Mouse (Mus musculus) testis, adult 2 months (tissue): ENCODE data around the gene Parp2. TPM values are rescaled to one million over a fixed set of nuclear protein-coding genes. Genes with fewer than 3 reads are reported as not detected.
A peak's percentile ranks its signal among the peaks of the same experiment; 100 is the strongest.

Experiments
- H3K27ac ChIP-seq: fragments of 200-500 bp; 2 replicates; pipeline ENCODE4 v1.5.1; 2012; ENCODE audit warnings: low read depth, low read length; ENCODE audit not compliant: control insufficient read depth, insufficient read depth
- H3K27me3 ChIP-seq: fragments of 200-500 bp; 2 replicates; pipeline ENCODE4 v1.6.1; 2012; ENCODE audit warnings: mild to moderate bottlenecking, low read length, moderate library complexity; ENCODE audit not compliant: control insufficient read depth, insufficient read depth
- H3K36me3 ChIP-seq: fragments of 200-500 bp; 2 replicates; pipeline ENCODE4 v1.6.1; 2012; ENCODE audit warnings: mild to moderate bottlenecking, low read length; ENCODE audit not compliant: control insufficient read depth, insufficient read depth
- H3K4me1 ChIP-seq: fragments of 200-500 bp; 2 replicates; pipeline ENCODE4 v1.6.1; 2012; ENCODE audit warnings: low read length; ENCODE audit not compliant: control insufficient read depth, insufficient read depth
- H3K4me3 ChIP-seq: fragments of 200-500 bp; 2 replicates; pipeline ENCODE4 v1.5.1; 2012; ENCODE audit warnings: low read depth, mild to moderate bottlenecking, low read length, moderate library complexity, mixed read lengths; ENCODE audit not compliant: control insufficient read depth
- CTCF ChIP-seq: fragments of 200-500 bp; IDR thresholded peaks from 2 replicates; pipeline ENCODE4 v1.5.1; 2012; ENCODE audit warnings: low read depth, mild to moderate bottlenecking, inconsistent platforms, low read length, moderate library complexity; ENCODE audit not compliant: control insufficient read depth, insufficient read depth, insufficient replicate concordance
- POLR2A ChIP-seq: fragments of 200-500 bp; IDR thresholded peaks from 2 replicates; pipeline ENCODE4 v1.6.1; 2012; ENCODE audit warnings: low read depth, mild to moderate bottlenecking, inconsistent platforms, low read length, moderate library complexity; ENCODE audit not compliant: control insufficient read depth
- polyA plus RNA-seq: library from polyadenylated mRNA; depleted of rRNA; stranded (reverse); fragments of >200 nt; gene quantifications from 2 replicates; pipeline ENCODE4 v1.2.3, GENCODE M21; 2012; rRNA removed

Parp2 gene
- polyA plus RNA-seq, 1 experiment: 13.9 TPM

DNA sequence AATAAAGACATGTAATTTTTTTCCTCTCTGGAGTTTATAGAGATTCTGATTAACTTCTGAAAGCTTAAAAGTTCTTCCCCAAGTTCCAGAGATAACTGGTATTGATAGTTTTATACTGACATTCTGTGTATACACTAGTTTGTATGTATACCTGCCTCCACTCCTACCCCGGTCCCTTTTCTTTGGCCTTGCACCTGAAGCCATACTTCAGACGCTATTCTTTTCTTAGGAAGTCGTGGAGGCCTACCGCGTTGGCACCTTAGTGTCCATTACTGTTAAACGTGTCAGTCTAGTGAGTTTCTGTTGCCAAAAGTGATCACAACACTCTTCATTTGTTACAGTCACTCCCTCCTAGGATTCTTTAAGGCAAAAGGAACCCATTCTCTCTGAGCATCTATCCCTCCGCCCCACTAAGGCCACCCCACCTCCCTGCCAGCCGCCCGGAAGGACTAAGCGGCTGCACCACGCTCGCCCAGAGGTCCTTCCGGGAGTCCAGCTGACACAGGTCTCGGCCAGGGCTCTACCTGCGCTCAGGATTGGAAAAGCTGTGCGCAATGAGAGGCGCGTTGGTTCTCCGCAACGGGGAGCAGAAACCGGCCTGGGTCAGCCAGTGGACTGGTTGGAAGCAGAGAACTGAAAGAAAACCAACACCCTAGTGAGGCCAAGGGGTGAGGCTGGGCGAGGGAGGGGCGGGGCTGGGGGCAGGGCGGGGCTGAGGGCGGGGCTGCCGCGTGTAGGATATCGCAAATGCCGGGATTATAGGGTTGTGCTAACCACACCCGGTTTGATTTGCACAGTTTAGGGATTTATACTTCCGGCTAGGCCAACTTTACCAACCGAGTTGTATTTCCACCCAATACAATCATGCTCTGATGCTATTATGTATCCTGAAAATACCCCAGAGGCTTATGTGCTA lies 62.5 kb downstream of the Parp2 start, which contains the start of gene Tep1:
Gene Tep1, minus strand, starts transcription at position 672 of the 916 bp plus-strand sequence.
- peaks cover 3% of the 10 kb centered on the region for H3K4me1 ChIP-seq
- no peaks in the 10 kb centered on the region for H3K27me3 ChIP-seq
- H3K4me3 ChIP-seq: peak within 1 kb of the TSS; percentile 98
- H3K36me3 ChIP-seq: no peaks in the 10 kb centered on the region
- H3K27ac ChIP-seq: peak within 1 kb of the TSS; percentile 91
- TF ChIP-seq POLR2A (no peak), CTCF (no peak)

DNA sequence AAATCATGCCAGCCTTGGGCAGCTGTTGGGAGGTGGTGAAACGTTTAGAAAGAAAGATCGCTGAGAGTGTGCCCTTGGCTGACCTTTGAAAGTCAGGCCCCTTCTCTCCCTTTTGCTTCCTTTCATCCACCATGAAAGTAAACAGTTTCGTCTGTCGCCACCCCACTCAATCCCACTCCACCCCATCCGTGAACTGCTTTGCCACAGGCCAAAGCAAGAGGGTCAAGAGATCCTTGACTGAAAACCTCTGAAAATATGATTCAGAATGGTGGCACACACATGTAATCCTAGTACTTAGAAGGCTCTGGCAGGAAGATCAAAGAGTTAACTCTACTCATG lies 63.1 kb downstream of the Parp2 start:
- TF ChIP-seq CTCF (no peak), POLR2A (no peak)
- no peaks in the 10 kb centered on the region for H3K36me3 ChIP-seq
- peaks cover 3% of the 10 kb centered on the region for H3K4me1 ChIP-seq
- peak overlapping the region; percentile 65 for H3K4me3 ChIP-seq
- H3K27ac ChIP-seq: peak overlapping the region; percentile 47
- H3K27me3 ChIP-seq: no peaks in the 10 kb centered on the region

Other genes with a start within 250 kb of the Parp2 start
- gene Olfr744, start 193.0 kb upstream of the Parp2 start, polyA plus RNA-seq: not detected in 2 replicates
- gene Olfr745, start 168.5 kb upstream of the Parp2 start, polyA plus RNA-seq: not detected in 2 replicates
- gene Olfr746, start 160.8 kb upstream of the Parp2 start, polyA plus RNA-seq: not detected in 2 replicates
- gene Olfr747, start 114.6 kb upstream of the Parp2 start, polyA plus RNA-seq: not detected in 2 replicates
- not detected in 2 replicates for gene Olfr748, start 100.5 kb upstream of the Parp2 start, polyA plus RNA-seq
- not detected in 2 replicates for gene Olfr749, start 62.7 kb upstream of the Parp2 start, polyA plus RNA-seq
- 13.0 and 13.5 TPM in 2 replicates for gene Ttc5, start 22.3 kb upstream of the Parp2 start, polyA plus RNA-seq
- 7.0 and 7.5 TPM in 2 replicates for gene Ccnb1ip1, start 109 bp upstream of the Parp2 start, polyA plus RNA-seq
- 9.3 and 12.6 TPM in 2 replicates for gene Tep1, start 62.7 kb downstream of the Parp2 start, polyA plus RNA-seq
- 0.04 and 0.07 TPM in 2 replicates for gene Klhl33, start 89.7 kb downstream of the Parp2 start, polyA plus RNA-seq
- gene Osgep, start 117.1 kb downstream of the Parp2 start, polyA plus RNA-seq: 52.9 and 58.1 TPM in 2 replicates
- 31.1 and 33.9 TPM in 2 replicates for gene Apex1, start 117.1 kb downstream of the Parp2 start, polyA plus RNA-seq
- 35.1 and 48.1 TPM in 2 replicates for gene Pip4p1, start 123.0 kb downstream of the Parp2 start, polyA plus RNA-seq
- gene Pnp, start 123.2 kb downstream of the Parp2 start, polyA plus RNA-seq: 5.6 and 5.8 TPM in 2 replicates
- 4.8 and 5.5 TPM in 2 replicates for gene Gm49342, start 136.7 kb downstream of the Parp2 start, polyA plus RNA-seq
- 22.3 and 22.9 TPM in 2 replicates for gene Pnp2, start 148.2 kb downstream of the Parp2 start, polyA plus RNA-seq
- 2.7 and 3.7 TPM in 2 replicates for gene Rnase10, start 199.9 kb downstream of the Parp2 start, polyA plus RNA-seq
- 1.0 TPM in 1 of 2 replicates, not detected in the other for gene Rnase9, start 234.0 kb downstream of the Parp2 start, polyA plus RNA-seq
- 0.22 and 0.49 TPM in 2 replicates for gene Rnase11, start 242.3 kb downstream of the Parp2 start, polyA plus RNA-seq
- 17.3 TPM in 1 of 2 replicates, not detected in the other for gene Rnase12, start 249.8 kb downstream of the Parp2 start, polyA plus RNA-seq